28 mouse cellular contexts compared by ENCODE assay signal in genomic region chr12:101763065-101763464, GRCm38 (mm10). TPM values are rescaled to one million over a fixed set of nuclear protein-coding genes. Genes with fewer than 3 reads are reported as not detected.
DNase-seq lines count a peak whose midpoint lies in the region; ATAC-seq lines count a peak whose summit lies in the region.
"Had no signal": no experiment of that assay in that cellular context is flagged by ENCODE, and none has a peak within 500 bp of the region (broad histone marks: within the 10 kb centered on the region; RNA-seq: fewer than 3 reads in every experiment).

No protein-coding gene starts in this region.

- ATAC-seq in embryonic facial prominence, embryonic 15.5 days (ENCODE audit: insufficient number of reproducible peaks, low FRiP score, low TSS enrichment, low read depth): no peak
- no peak for ATAC-seq in limb, embryonic 15.5 days (ENCODE audit: insufficient number of reproducible peaks, low FRiP score, low TSS enrichment, low read depth)
- no peak for ATAC-seq in liver, embryonic 11.5 days (replicated peaks; ENCODE audit: low FRiP score)
- no peak for ATAC-seq in intestine, embryonic 15.5 days
- ATAC-seq: forebrain, embryonic 13.5 days; liver, embryonic 12.5 days; liver, postnatal 0 days; midbrain, embryonic 13.5 days; Patski had no signal

- H3K36me3 ChIP-seq in embryonic facial prominence, embryonic 15.5 days: 0 out of 2 replicates have a peak, but pooled peaks cover 3% of the 10 kb centered on the region
- peaks cover 16% of the 10 kb centered on the region for H3K36me3 ChIP-seq in limb, embryonic 15.5 days
- no peaks in the 10 kb centered on the region for H3K36me3 ChIP-seq in liver, embryonic 11.5 days (ENCODE audit: control insufficient read depth, insufficient read depth, low read length)
- H3K36me3 ChIP-seq in intestine, embryonic 15.5 days: no peaks in the 10 kb centered on the region
- H3K36me3 ChIP-seq: G1E; heart, embryonic 13.5 days; hindbrain, embryonic 10.5 days; hindbrain, embryonic 15.5 days; liver, embryonic 12.5 days; midbrain, embryonic 13.5 days; neural tube, embryonic 13.5 days; stomach, embryonic 15.5 days had no signal

- H3K27me3 ChIP-seq in embryonic facial prominence, embryonic 15.5 days: no peaks in the 10 kb centered on the region
- H3K27me3 ChIP-seq in limb, embryonic 15.5 days: no peaks in the 10 kb centered on the region
- H3K27me3 ChIP-seq in liver, embryonic 11.5 days (replicated peaks; ENCODE audit: control insufficient read depth, insufficient read depth, low read length): no peaks in the 10 kb centered on the region
- no peaks in the 10 kb centered on the region for H3K27me3 ChIP-seq in intestine, embryonic 15.5 days (replicated peaks)
- H3K27me3 ChIP-seq: forebrain, embryonic 13.5 days; heart, embryonic 13.5 days; hindbrain, embryonic 15.5 days; liver, embryonic 12.5 days; midbrain, embryonic 13.5 days; neural tube, embryonic 13.5 days; Patski; stomach, embryonic 15.5 days had no signal

- no peak overlapping the region for H3K4me2 ChIP-seq in embryonic facial prominence, embryonic 15.5 days (replicated peaks)
- no peak overlapping the region for H3K4me2 ChIP-seq in limb, embryonic 15.5 days
- no peak overlapping the region for H3K4me2 ChIP-seq in liver, embryonic 11.5 days
- H3K4me2 ChIP-seq in intestine, embryonic 15.5 days (replicated peaks): no peak overlapping the region
- H3K4me2 ChIP-seq: forebrain, embryonic 13.5 days; heart, embryonic 13.5 days; hindbrain, embryonic 15.5 days; liver, embryonic 12.5 days; midbrain, embryonic 13.5 days; neural tube, embryonic 13.5 days; stomach, embryonic 15.5 days had no signal

- H3K4me3 ChIP-seq in embryonic facial prominence, embryonic 15.5 days (replicated peaks): no peak overlapping the region
- H3K4me3 ChIP-seq in limb, embryonic 15.5 days: no peak overlapping the region
- H3K4me3 ChIP-seq in liver, embryonic 11.5 days (ENCODE audit: low read depth, low read length): no peak overlapping the region
- no peak overlapping the region for H3K4me3 ChIP-seq in intestine, embryonic 15.5 days (replicated peaks)
- H3K4me3 ChIP-seq: forebrain, embryonic 13.5 days; heart, embryonic 13.5 days; hindbrain, embryonic 10.5 days; hindbrain, embryonic 15.5 days; liver, embryonic 12.5 days; midbrain, embryonic 13.5 days; neural tube, embryonic 13.5 days; stomach, embryonic 15.5 days had no signal

- intact Hi-C loops in heart, postnatal 14 days (cut with DNase I): no loop called here

- 0 out of 2 replicates have a peak overlapping the region, but pooled peaks have one; percentile 28 for H3K27ac ChIP-seq in embryonic facial prominence, embryonic 15.5 days (replicated peaks)
- peak overlapping the region; percentile 44; the same call in 1 of the 2 replicates for H3K27ac ChIP-seq in limb, embryonic 15.5 days
- H3K27ac ChIP-seq in liver, embryonic 11.5 days (ENCODE audit: low read depth, low read length): no peak overlapping the region
- no peak overlapping the region for H3K27ac ChIP-seq in intestine, embryonic 15.5 days
- H3K27ac ChIP-seq: forebrain, embryonic 13.5 days; heart, embryonic 13.5 days; hindbrain, embryonic 10.5 days; hindbrain, embryonic 15.5 days; kidney, postnatal 0 days; liver, embryonic 12.5 days; macrophage; midbrain, embryonic 13.5 days; neural tube, embryonic 13.5 days; stomach, embryonic 15.5 days had no signal

- H3K9ac ChIP-seq in embryonic facial prominence, embryonic 15.5 days: no peak overlapping the region
- no peak overlapping the region for H3K9ac ChIP-seq in limb, embryonic 15.5 days
- H3K9ac ChIP-seq in liver, embryonic 11.5 days (ENCODE audit: low read depth, low read length): no peak overlapping the region
- no peak overlapping the region for H3K9ac ChIP-seq in intestine, embryonic 15.5 days
- H3K9ac ChIP-seq: forebrain, embryonic 13.5 days; heart, embryonic 13.5 days; hindbrain, embryonic 15.5 days; liver, embryonic 12.5 days; liver, postnatal 0 days; midbrain, embryonic 13.5 days; neural tube, embryonic 13.5 days; stomach, embryonic 15.5 days had no signal

- 23% methylated on average over 3 of the region's 3 CpGs for WGBS in embryonic facial prominence, embryonic 15.5 days
- 32% methylated on average over 3 of the region's 3 CpGs for WGBS in limb, embryonic 15.5 days
- WGBS in liver, embryonic 11.5 days: 73% methylated on average over 3 of the region's 3 CpGs
- WGBS in intestine, embryonic 15.5 days: 75% methylated on average over 3 of the region's 3 CpGs

- no peaks in the 10 kb centered on the region for H3K9me3 ChIP-seq in embryonic facial prominence, embryonic 15.5 days (replicated peaks)
- no peaks in the 10 kb centered on the region for H3K9me3 ChIP-seq in limb, embryonic 15.5 days
- H3K9me3 ChIP-seq in liver, embryonic 11.5 days (ENCODE audit: control insufficient read depth, low read length): no peaks in the 10 kb centered on the region
- no peaks in the 10 kb centered on the region for H3K9me3 ChIP-seq in intestine, embryonic 15.5 days
- H3K9me3 ChIP-seq: forebrain, embryonic 13.5 days; G1E; heart, embryonic 13.5 days; hindbrain, embryonic 10.5 days; hindbrain, embryonic 15.5 days; liver, embryonic 12.5 days; midbrain, embryonic 13.5 days; neural tube, embryonic 13.5 days; stomach, embryonic 15.5 days had no signal

- DNase-seq in adrenal gland, postnatal 10 days: peak; percentile 19
- DNase-seq in adrenal gland, postnatal 36 days: no peak
- peak; percentile 90 for DNase-seq in heart, adult 11 months
- no peak for DNase-seq in heart, postnatal 14 days
- DNase-seq in liver, embryonic 11.5 days (ENCODE audit: low spot score): no peak
- DNase-seq: adrenal gland, postnatal 25 days; cerebellum, adult 2 months; cerebellum, postnatal 14 days; heart, postnatal 10 days; kidney, adult 2 months; kidney, postnatal 4 days; liver, postnatal 0 days had no signal

- H3K4me1 ChIP-seq in embryonic facial prominence, embryonic 15.5 days: peaks cover 14% of the 10 kb centered on the region
- peaks cover 26% of the 10 kb centered on the region for H3K4me1 ChIP-seq in limb, embryonic 15.5 days
- H3K4me1 ChIP-seq in liver, embryonic 11.5 days (replicated peaks; ENCODE audit: control insufficient read depth, insufficient read depth, low read length): 0 out of 2 replicates have a peak, but pooled peaks cover 2% of the 10 kb centered on the region
- 0 out of 2 replicates have a peak, but pooled peaks cover 11% of the 10 kb centered on the region for H3K4me1 ChIP-seq in intestine, embryonic 15.5 days (replicated peaks)
- H3K4me1 ChIP-seq: hindbrain, embryonic 10.5 days; hindbrain, embryonic 15.5 days; liver, embryonic 12.5 days; neural tube, embryonic 13.5 days had no signal

RNA-seq across cellular contexts. Expression of gene Tc2n, which starts 44.7 kb away (rescaled TPM):
- total RNA-seq in adrenal gland, postnatal 10 days (2021): 1 to 10 TPM in 1 of 2 experiments, under 1 TPM in 1; 0.88 to 2.3 TPM
- under 1 TPM; 0.83 to 0.86 TPM for total RNA-seq in adrenal gland, postnatal 36 days (2021)
- total RNA-seq in heart, postnatal 14 days (2021): 1 to 10 TPM in 1 of 2 experiments, under 1 TPM in 1; 0.76 to 1.1 TPM
- polyA plus RNA-seq in embryonic facial prominence, embryonic 15.5 days (2015; fragmentation: Nextera tagmentation; extraction: Ambion mirVana): 1.1 and 2.0 TPM in 2 replicates
- 0.92 and 1.1 TPM in 2 replicates for polyA plus RNA-seq in limb, embryonic 15.5 days (2015; fragmentation: Nextera tagmentation; extraction: Ambion mirVana)
- polyA plus RNA-seq in liver, embryonic 11.5 days (2014; fragmentation: Nextera tagmentation; extraction: Ambion mirVana): 0.11 TPM in 1 of 2 replicates, not detected in the other
- 3.5 and 4.0 TPM in 2 replicates for polyA plus RNA-seq in intestine, embryonic 15.5 days (2015; fragmentation: Nextera tagmentation; extraction: Ambion mirVana)
- total RNA-seq: megakaryocyte-erythroid progenitor cell, adult 5-6 weeks had no signal
- polyA plus RNA-seq: G1E, macrophage had no signal

RNA-seq across cellular contexts. Expression of gene Fbln5, which starts 55.8 kb away (rescaled TPM):
- 10 to 100 TPM; 60.7 to 81.7 TPM for total RNA-seq in adrenal gland, postnatal 10 days (2021)
- 10 to 100 TPM; 67.9 to 72.8 TPM for total RNA-seq in adrenal gland, postnatal 36 days (2021)
- total RNA-seq in heart, postnatal 14 days (2021): 10 to 100 TPM; 31.6 to 38.1 TPM
- polyA plus RNA-seq in embryonic facial prominence, embryonic 15.5 days (2015; fragmentation: Nextera tagmentation; extraction: Ambion mirVana): 149 and 160 TPM in 2 replicates
- 220 and 222 TPM in 2 replicates for polyA plus RNA-seq in limb, embryonic 15.5 days (2015; fragmentation: Nextera tagmentation; extraction: Ambion mirVana)
- polyA plus RNA-seq in liver, embryonic 11.5 days (2014; fragmentation: Nextera tagmentation; extraction: Ambion mirVana): 4.3 and 4.4 TPM in 2 replicates
- 62.5 and 63.9 TPM in 2 replicates for polyA plus RNA-seq in intestine, embryonic 15.5 days (2015; fragmentation: Nextera tagmentation; extraction: Ambion mirVana)
- total RNA-seq: megakaryocyte-erythroid progenitor cell, adult 5-6 weeks had no signal
- polyA plus RNA-seq: G1E had no signal

Comparison
In these comparisons a context has a peak if more than half of its experiments do, and no peak if none do; other contexts are left out.
1. DNase-seq: peak in adrenal gland, postnatal 10 days (single experiment) and heart, adult 11 months (single experiment); none in adrenal gland, postnatal 36 days (0 of 2), heart, postnatal 14 days (0 of 2) and liver, embryonic 11.5 days (single experiment).
2. H3K27ac ChIP-seq: peak in embryonic facial prominence, embryonic 15.5 days (single experiment) and limb, embryonic 15.5 days (single experiment); none in liver, embryonic 11.5 days (single experiment) and intestine, embryonic 15.5 days (single experiment).
3. RNA of gene Fbln5, which starts 55.8 kb away (polyA plus RNA-seq): 220 to 222 TPM in limb, embryonic 15.5 days, 149 to 160 TPM in embryonic facial prominence, embryonic 15.5 days and 62.5 to 63.9 TPM in intestine, embryonic 15.5 days; 4.3 to 4.4 TPM in liver, embryonic 11.5 days; every median in the first group is over 10 times any median in the second.